Mouse (Mus musculus): Measurements from ENCODE around the gene Gm28551.
"Not testable (repeated sequence)": the region's sequence is repeated elsewhere in the genome, so short reads cannot be mapped to it uniquely, and the experiment has no call there.

Gene Gm28551

GRCm38 (mm10) chr1:53352327-53353261 lies at the start of gene Gm28551, which contains the start of the genes Asdurf and Asnsd1:
Gene Gm28551, minus strand, starts transcription at chr1:53352667.
Gene Asdurf, minus strand, starts transcription at chr1:53352619.
Gene Asnsd1, minus strand, starts transcription at chr1:53352752.
- peak; percentile 84 for DNase-seq (ENCODE audit: low read depth, low spot score)

DNA sequence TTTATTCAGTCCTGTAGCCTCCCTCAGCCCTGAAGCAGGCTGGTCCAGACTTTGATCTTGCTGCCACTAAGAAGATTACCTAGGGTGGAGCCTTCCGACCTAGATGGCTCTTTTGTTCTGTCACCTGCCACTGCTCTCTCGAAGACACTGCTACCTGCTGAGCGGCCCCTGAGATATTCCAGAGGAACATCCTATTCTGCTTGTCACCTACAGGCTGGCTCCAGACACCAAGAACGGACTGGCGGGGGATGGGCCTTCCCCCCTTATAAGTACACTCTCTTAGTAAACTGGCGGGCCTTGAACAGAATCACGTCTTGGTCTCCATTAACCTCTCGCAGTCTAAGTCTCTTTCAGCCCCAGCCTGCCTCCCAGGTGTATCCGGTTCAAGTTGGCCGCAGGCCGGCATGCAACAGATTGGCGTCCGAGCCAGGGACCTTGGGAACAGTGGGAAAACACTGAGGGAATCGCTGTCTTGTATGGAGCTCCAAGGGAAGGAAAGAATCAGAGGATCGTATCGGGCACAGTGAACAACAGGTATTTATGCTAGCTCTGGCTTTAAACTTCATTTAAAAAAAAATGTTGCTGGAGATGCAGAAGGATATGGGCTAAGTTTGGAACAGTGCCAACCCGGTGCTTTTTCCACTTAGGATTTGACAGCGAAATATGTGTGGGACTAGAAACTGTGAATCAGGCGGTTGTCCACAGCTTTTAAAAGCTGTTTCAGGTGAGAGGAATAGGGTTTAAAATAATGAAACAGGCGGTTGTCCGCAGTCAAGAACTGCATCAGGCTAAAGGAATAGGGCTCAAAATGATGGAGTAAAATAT lies 41.7 kb upstream of the Gm28551 start:
- not testable (repeated sequence) for DNase-seq (ENCODE audit: low read depth, low spot score)

- no peak for DNase-seq (ENCODE audit: low read depth, low spot score)
These were observed 36.3 kb upstream of the Gm28551 start for GRCm38 (mm10) chr1:53388762-53389161.

DNA sequence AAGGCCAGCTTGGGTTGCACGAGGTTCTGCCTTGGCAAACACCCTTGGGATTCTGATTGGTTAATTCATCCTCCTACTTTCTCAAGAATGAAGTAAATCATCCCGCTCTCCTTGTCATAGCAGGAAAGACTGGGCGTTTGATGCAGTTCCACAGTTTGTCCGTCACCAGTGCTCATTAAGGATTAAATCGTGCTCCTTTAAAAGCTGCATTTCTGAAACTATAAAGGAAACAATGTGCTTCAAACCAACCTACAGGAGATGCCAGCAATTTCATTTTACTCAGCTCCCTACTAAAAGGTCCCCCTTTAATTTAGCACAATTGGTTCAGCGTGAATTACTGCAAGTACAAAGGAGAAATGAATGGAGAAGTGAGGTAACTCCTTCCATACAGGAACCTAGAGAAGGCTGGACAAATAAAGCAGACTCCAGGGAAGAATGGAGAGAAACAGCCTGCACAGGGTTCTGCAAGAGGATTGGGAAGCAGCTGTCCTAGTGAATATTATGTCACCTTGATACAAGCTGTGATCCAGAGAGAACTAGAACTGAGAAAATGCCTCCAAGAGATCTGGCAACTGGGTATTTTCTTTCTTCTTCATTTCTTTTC lies 31.7 kb upstream of the Gm28551 start:
- DNase-seq (ENCODE audit: low read depth, low spot score) = no peak

GRCm38 (mm10) chr1:53377731-53378130 lies 25.3 kb upstream of the Gm28551 start:
- no peak for DNase-seq (ENCODE audit: low read depth, low spot score)

DNA sequence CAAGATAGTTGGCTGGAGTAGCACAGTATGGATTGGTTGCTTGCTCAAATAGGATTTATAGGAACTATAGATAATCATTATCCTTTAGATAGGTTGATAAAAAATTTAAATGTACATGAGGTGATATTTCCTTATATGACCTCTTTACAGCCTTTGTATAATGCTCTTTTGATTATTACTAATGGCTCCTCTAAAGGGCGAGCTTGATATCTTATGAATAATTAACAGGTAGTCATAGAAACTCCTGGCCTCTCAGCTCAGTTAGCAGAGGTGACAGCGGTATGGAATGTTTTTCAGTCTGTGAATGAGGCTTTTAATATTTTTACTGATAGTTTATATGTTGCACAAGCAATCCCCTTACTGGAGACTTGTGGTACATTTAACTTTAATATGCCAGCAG lies 23.5 kb upstream of the Gm28551 start:
- DNase-seq (ENCODE audit: low read depth, low spot score) = not testable (repeated sequence)

DNA sequence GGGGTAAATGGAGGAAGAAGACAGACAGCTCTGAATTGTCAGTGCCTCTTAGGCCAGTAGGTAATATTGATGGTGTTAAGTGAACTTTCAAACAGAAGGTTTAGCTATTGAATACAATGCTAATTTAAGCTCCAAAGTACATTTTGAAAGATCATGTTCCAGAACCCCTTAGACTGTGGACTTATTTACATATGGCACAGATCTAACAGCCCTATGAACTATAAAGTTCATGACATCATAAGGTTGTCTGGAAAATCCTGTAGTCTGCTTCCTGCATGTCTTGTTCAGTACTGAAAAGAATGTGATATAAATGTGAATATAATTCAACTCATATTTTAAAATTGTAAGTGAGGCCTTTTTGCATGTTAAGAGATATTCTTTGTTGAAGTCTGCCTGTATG lies 6.5 kb upstream of the Gm28551 start:
- no peak for DNase-seq (ENCODE audit: low read depth, low spot score)

GRCm38 (mm10) chr1:53341071-53341470 lies 11.4 kb downstream of the Gm28551 start:
- DNase-seq (ENCODE audit: low read depth, low spot score) = no peak

DNA sequence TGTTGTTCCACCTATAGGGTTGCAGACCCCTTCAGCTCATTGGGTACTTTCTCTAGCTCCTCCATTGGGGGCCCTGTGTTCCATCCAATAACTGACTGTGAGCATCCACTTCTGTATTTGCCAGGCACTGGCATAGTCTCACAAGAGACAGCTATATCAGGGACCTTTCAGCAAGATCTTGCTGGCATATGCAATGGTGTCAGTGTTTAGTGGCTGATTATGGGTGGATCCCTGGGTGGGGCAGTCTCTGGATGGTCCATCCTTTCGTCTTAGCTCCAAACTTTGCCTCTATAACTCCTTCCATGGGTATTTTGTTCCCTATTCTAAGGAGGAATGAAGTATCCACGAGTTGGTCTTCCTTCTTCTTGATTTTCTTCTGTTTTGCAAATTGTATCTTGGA lies 15.1 kb downstream of the Gm28551 start:
- not testable (repeated sequence) for DNase-seq (ENCODE audit: low read depth, low spot score)

DNA sequence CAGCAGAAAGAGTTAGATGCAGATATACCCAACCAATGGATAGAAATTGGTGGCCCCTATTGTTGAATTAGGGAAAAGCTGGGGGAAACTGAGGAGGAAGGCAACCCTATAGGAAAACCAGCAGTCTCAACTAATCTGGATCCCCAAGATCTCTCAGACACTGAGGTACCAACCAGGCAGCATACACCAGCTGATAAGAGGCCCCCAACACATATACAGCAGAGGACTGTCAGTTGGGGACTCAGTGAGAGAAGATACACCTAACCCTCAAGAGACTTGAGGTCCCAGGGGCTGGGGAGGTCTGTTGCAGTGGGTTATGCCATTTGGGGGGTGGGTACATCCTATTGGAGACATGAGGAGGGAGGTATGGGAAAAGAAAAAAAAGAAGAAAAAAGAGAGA lies 17.0 kb downstream of the Gm28551 start:
- DNase-seq (ENCODE audit: low read depth, low spot score) = no peak

- not testable (repeated sequence) for DNase-seq (ENCODE audit: low read depth, low spot score)
These were observed 18.9 kb downstream of the Gm28551 start for GRCm38 (mm10) chr1:53333527-53333926.

GRCm38 (mm10) chr1:53324827-53325494 lies 27.5 kb downstream of the Gm28551 start:
- DNase-seq (ENCODE audit: low read depth, low spot score) = no peak

GRCm38 (mm10) chr1:53324277-53324676 lies 28.2 kb downstream of the Gm28551 start:
- no peak for DNase-seq (ENCODE audit: low read depth, low spot score)

DNA sequence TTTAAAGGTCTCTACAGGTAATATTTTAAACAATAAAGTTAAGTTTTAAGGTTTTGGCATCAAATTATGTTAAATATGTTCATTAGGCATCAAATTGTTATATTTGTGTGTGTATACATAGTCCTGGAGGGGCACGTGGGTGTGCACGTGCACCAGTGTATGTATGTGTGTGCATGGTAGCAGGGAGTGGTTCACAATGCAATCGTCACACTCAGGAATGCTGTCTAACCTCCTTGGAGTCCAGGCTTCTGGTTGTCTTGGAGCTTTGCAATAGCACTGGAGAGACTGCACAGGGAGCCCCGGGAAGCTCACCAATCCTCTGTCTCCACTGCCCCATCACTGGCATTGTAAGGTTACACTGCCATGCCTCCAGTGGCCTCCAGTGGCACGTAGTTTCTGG lies 29.2 kb downstream of the Gm28551 start:
- DNase-seq (ENCODE audit: low read depth, low spot score) = no peak

- DNase-seq (ENCODE audit: low read depth, low spot score) = no peak
These were observed 30.7 kb downstream of the Gm28551 start for GRCm38 (mm10) chr1:53321662-53322344.

DNA sequence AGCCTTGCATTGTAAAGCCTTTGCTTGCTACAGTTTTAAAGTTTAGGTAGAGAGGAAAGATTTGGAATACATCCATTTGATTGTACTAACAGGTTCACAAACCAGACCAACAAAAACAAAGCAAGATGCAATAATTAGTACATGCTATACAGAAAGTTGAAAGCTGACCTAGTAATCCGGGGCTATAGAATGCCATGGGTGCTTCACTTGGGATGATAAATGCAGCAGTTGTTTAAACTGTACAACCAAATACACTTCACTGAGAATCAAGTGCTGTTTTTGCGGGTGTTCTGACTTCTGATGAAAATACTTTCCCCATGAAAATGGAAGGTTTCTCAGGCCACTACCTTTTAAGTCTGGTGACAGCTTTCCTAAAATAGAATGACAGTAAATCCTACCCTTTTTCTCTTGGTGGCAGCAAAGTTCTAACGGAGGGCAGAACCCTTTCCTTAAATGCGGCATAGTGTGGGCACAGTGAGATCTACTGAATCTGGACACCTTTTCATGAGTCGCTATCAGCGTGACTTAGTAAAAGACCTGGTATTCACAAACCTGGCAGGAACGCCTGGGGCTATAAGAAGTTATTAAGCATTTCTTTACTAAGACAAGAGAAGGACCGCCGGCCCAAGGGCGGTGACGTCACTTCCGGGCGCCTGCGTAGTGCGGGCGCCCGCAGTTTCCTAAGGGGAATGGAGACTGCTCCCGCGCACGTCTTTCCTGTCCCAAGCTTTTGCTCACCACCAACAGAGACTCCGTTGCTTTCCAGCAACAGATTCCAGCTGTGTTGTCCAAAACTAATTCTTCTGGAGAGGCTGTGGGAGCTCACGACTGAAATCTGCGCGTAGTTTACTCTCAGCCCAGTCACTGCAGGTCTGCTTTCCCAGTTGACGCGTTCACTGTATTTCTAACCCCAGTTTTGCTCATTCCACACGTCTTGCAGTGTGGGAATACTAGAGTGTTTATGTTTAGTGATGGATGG lies 39.2 kb downstream of the Gm28551 start, which contains the start of gene Osgepl1:
Gene Osgepl1, plus strand, starts transcription at position 636 of the 979 bp plus-strand sequence.
- DNase-seq (ENCODE audit: low read depth, low spot score) = peak; percentile 66

GRCm38 (mm10) chr1:53300506-53300905 lies 52.0 kb downstream of the Gm28551 start:
- no peak for DNase-seq (ENCODE audit: low read depth, low spot score)

- DNase-seq (ENCODE audit: low read depth, low spot score) = peak; percentile 85
These were observed 55.7 kb downstream of the Gm28551 start, which contains the start of the genes Pms1, Ormdl1 and Gm28778 for GRCm38 (mm10) chr1:53296581-53297383. Gene Pms1, minus strand, starts transcription at chr1:53297018. Gene Ormdl1, plus strand, starts transcription at chr1:53297095. Gene Gm28778, plus strand, starts transcription at chr1:53297111.

Data from retina, adult 2 months (tissue).